Mouse (Mus musculus): ENCODE measurements around the gene Arpc5l.
"Not testable (repeated sequence)": the region's sequence is repeated elsewhere in the genome, so short reads cannot be mapped to it uniquely, and the experiment has no call there.

Arpc5l gene

GRCm38 (mm10) chr2:38999910-39000586, 5.1 kb upstream of the Arpc5l start:
- no peak for DNase-seq (ENCODE audit: low spot score)

DNA sequence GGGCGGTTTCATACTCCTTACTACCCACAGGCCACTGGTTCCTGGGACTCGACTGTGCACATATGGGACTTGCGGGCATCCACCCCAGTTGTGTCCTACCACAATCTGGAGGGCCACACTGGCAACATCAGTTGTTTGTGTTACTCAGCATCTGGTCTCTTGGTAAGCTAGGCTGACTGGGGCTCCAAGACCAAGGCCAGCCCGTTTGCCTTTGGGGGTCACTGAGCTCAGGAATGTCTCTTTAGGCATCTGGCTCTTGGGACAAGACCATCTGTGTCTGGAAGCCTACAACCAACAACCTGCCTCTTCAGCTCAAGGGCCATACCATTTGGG, 4.6 kb upstream of the Arpc5l start:
- no peak for DNase-seq (ENCODE audit: low spot score)

GRCm38 (mm10) chr2:39001866-39002265, 3.3 kb upstream of the Arpc5l start:
- DNase-seq (ENCODE audit: low spot score), result no peak

DNA sequence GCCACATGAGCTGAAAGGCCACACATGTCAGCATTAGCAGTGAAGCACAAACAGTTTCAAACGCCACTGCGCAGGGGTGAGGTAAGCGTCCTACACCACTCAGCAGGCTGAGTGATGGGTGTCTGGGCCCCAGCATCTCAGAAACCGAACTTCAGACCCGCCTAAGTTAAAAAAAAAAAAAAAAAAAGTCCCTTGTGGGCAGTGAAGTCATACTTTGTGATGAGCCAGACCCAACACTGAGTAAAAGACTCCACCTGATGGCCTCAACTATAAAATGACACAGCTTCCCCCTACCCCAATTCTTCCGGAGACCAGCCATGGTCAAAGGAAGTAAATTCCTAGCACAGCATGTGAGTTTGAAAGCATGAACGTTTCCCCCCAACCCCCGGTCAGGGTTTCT, 2.0 kb upstream of the Arpc5l start:
- no peak for DNase-seq (ENCODE audit: low spot score)

DNA sequence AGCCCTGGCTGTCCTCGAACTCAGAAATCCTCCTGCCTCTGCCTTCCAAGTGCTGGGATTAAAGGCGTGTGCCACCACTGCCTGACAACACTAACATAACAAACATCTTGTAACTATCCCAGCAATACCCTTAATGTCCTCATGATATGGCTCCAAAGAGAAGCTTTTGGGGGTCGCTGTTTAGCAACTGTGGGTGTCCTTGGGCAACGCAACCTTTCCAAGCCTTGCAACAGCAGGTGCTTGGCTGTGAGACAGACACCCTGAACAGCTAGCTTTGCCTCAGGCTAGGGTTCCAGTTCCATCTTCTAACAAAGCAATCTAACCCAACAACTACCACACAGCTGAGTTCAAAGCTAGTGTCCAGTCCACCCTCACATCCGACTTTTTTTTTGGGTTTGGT, 1.6 kb upstream of the Arpc5l start:
- DNase-seq (ENCODE audit: low spot score), result no peak

DNA sequence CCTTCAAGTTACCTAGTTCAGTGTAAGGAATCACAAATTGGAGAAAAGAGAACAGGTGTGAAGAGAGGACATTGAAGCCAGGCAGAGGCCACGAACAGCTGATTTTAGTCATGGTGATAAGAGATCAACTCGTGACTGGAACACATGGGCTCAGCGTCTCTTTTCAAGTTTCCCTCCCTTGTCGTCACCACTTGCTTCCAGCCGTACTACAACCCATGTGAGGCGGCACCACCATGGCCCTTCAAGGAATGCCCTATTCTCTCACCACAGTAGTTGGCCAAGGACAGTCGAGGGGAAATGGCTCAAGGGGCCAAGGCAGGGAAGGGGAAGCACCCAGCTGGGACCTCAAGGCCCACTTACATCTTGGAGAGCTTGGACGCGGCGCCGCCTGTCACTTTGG, 776 bp upstream of the Arpc5l start:
- DNase-seq (ENCODE audit: low spot score), result no peak

DNA sequence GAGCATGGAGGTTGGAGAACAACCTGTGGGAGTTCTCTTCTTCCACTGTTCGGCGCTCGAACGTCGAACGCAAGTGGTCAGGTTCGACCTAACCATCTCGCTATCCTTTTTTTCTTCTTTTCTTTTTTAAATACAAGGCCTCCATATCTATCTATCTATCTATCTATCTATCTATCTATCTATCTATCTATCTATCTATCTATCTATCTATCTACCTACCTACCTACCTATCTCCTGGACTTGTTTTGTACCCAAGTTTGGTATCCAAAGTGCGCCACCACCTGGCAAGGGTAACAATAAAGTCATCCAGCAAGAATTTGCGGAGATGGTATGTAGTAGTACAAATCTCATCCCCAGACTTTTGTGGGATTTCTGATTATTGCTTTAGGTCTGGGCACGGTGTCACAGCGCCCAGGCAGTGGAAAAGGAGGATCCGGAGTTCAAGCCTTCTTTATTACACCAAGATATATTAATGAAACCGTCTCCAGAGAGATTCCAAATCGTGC, 479 bp downstream of the Arpc5l start, which contains the start of gene Rpl35:
Rpl35 (minus strand) TSS at position 51 of the 506 bp plus-strand sequence.
- DNase-seq (ENCODE audit: low spot score), result no peak

- DNase-seq (ENCODE audit: low spot score), result no peak
These were observed 1.1 kb downstream of the Arpc5l start for GRCm38 (mm10) chr2:39006149-39006730.

DNA sequence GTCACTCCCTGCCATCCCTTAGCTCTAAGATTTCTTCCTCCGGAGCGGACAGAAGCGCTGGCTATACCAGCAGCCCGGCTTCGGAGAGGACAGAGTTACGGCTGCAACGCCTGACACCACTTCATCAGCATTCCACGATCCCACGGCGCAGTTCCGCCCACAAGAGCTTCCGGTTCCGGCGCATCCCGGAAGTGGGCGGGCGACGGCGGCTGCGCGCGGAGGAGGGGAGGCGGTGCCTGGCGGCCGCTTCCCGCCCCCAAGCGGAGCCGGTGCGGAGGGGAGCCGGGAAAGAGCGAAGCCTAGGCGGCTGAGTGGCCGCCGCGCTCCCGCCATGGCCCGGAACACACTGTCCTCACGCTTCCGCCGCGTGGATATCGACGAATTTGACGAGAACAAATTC, 2.7 kb downstream of the Arpc5l start:
- peak; percentile 91 for DNase-seq (ENCODE audit: low spot score)

DNA sequence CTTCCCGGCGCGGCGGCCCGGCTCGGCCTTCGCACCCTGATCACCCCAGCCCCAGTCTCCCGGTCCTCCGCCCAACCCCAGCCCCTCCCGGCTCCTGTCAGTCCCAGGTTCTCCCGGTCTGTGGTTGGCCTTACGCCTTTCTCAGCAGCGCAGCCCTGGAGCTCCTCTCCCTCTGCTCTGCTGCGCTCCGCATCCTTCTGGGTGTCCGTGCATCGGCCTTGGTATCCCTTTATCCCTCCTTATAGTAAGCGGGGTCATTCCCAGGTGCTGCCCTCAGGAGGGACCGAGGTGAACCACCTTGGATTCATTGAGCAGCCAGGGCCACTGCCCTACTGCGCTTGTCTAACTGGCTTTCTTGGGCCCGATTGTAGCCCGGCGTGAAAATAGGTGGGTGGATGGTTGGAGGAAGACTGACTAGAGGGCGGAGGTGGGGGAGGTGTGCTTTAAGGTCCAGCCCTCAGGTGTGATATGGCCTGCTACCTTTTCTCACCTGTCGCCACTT, 3.3 kb downstream of the Arpc5l start:
- DNase-seq (ENCODE audit: low spot score), result no peak

- DNase-seq (ENCODE audit: low spot score), result no peak
These were observed 3.8 kb downstream of the Arpc5l start for GRCm38 (mm10) chr2:39008954-39009365.

GRCm38 (mm10) chr2:39010144-39010543, 5.0 kb downstream of the Arpc5l start:
- not testable (repeated sequence) for DNase-seq (ENCODE audit: low spot score)

DNA sequence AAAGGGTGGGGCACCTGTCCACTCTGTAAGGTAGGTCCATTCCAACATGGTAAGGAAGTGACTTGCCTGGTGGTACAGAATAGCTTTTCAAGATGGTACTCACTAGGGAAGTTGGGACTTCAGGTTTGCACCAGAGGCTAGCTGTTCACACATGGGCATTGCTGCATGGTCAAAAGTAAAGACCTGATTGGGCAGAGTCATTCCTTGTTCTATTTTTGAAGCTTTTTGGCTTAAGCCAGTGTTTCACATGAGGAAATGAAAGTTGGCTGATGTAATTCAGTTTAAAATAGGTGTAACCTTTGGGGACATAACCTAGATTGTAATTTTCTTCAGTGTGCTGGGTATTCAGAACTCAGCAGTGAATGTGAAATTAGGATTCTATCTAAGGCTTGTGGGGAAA, 6.1 kb downstream of the Arpc5l start:
- no peak for DNase-seq (ENCODE audit: low spot score)

GRCm38 (mm10) chr2:39011971-39012370, 6.8 kb downstream of the Arpc5l start:
- no peak for DNase-seq (ENCODE audit: low spot score)

GRCm38 (mm10) chr2:39012768-39013279, 7.7 kb downstream of the Arpc5l start:
- no peak for DNase-seq (ENCODE audit: low spot score)

GRCm38 (mm10) chr2:39016581-39016980, 11.4 kb downstream of the Arpc5l start:
- DNase-seq (ENCODE audit: low spot score), result no peak

- DNase-seq (ENCODE audit: low spot score), result no peak
These were observed 14.9 kb downstream of the Arpc5l start for GRCm38 (mm10) chr2:39020004-39020403.

DNA sequence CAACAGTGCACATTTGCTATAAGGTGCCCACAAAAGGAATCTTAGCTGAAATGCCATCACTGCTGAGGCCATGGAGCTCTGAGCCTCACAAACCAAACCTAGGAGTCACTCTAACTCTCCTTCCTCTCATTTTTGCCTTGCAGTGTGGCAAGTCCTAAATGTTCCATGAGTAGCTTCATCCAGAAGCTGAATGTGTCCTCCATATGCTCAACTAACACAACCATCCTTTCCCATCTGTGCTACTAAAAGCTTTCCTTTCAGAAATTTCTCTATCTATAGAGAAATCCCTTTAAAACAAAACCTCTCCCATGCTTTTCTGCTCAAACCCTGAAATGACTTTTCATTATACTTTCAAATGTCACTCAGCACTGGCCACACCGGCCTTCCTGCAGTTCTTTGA, 26.5 kb downstream of the Arpc5l start:
- no peak for DNase-seq (ENCODE audit: low spot score)

- DNase-seq (ENCODE audit: low spot score), result no peak
These were observed 35.1 kb downstream of the Arpc5l start for GRCm38 (mm10) chr2:39040215-39040614.

DNA sequence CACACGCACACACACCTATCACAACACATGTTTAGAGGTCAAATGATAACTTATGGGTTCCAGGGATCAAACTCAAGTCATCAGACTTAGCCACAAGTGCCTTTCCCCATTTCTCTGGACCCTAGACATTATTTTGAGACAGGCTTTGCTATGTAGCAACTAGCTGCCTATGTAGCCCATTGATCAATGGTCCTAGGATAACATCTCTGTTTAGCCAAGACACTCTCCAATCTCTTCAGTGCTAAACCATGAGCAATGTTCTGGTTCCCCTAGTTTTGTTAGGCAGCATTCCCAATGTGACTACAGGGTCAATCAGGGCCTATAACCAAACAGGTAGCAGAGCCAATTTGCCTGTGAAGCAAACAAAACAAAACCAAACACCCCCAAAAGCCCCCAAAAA, 43.4 kb downstream of the Arpc5l start:
- no peak for DNase-seq (ENCODE audit: low spot score)

- no peak for DNase-seq (ENCODE audit: low spot score)
These were observed 59.7 kb downstream of the Arpc5l start for GRCm38 (mm10) chr2:39064687-39065399.
